Mouse (Mus musculus) CH12.LX (cell line): ENCODE measurements around the gene Tmem132c. TPM values are rescaled to one million over a fixed set of nuclear protein-coding genes. Genes with fewer than 3 reads are reported as not detected.

Experiments used
- DNase-seq: peaks from one replicate; pipeline ENCODE4 v3.0.0-alpha.2; 2013; ENCODE audit errors: extremely low read depth
- H3K27ac ChIP-seq: 2 replicates; pipeline ENCODE4 v1.5.1; 2012; ENCODE audit warnings: low read depth, mild to moderate bottlenecking, control low read depth, moderate library complexity; ENCODE audit not compliant: insufficient read depth
- H3K27me3 ChIP-seq: replicated peaks from 2 replicates; pipeline ENCODE3; 2012; ENCODE audit warnings: inconsistent platforms
- H3K36me3 ChIP-seq, 2 experiments: replicated peaks in 1 of 2; 2 replicates each; pipeline versions ENCODE3 to v1.6.1; 2012; ENCODE audit warnings: inconsistent platforms in 1 of 2, low read length in 1 of 2, mild to moderate bottlenecking in 1 of 2, mixed read lengths in 1 of 2, moderate library complexity in 1 of 2; ENCODE audit not compliant: control insufficient read depth in 1 of 2, insufficient read depth in 1 of 2
- H3K4me1 ChIP-seq, 2 experiments: 2 replicates each; pipeline ENCODE4 v1.6.1; 2012; ENCODE audit warnings: inconsistent platforms in 1 of 2, moderate library complexity in 1 of 2; ENCODE audit not compliant: insufficient read depth in 2 of 2, control insufficient read depth in 1 of 2
- H3K4me2 ChIP-seq: 2 replicates; pipeline ENCODE4 v1.6.1; 2012; ENCODE audit warnings: low read depth, mild to moderate bottlenecking, control low read depth; ENCODE audit not compliant: poor library complexity, insufficient read depth, severe bottlenecking
- H3K4me3 ChIP-seq, 3 experiments: fragments of 150-350 bp in 1 of 3; sonication (generic) in 1 of 3; replicated peaks in 1 of 3; 2 replicates each; pipeline versions ENCODE3 to v1.5.1; 2011 to 2012; ENCODE audit warnings: low read depth in 2 of 3, low read length in 2 of 3, mild to moderate bottlenecking in 2 of 3, moderate library complexity in 2 of 3, control low read depth in 1 of 3, improper control_type of control experiment in 1 of 3, inconsistent platforms in 1 of 3, mixed read lengths in 1 of 3; ENCODE audit not compliant: poor library complexity in 1 of 3
- H3K79me2 ChIP-seq: replicated peaks from 2 replicates; pipeline ENCODE4 v1.6.1; 2012; ENCODE audit warnings: mild to moderate bottlenecking, moderate library complexity; ENCODE audit not compliant: control insufficient read depth, poor library complexity, insufficient read depth, severe bottlenecking; ENCODE audit errors: extremely low read depth
- H3K9ac ChIP-seq: 2 replicates; pipeline ENCODE4 v1.6.1; 2012; ENCODE audit warnings: low read depth, mild to moderate bottlenecking, control low read depth, moderate library complexity; ENCODE audit not compliant: insufficient read depth
- H3K9me3 ChIP-seq: replicated peaks from 2 replicates; pipeline ENCODE3; 2012; ENCODE audit warnings: low read length, inconsistent platforms, mixed read lengths
- BHLHE40 ChIP-seq: IDR thresholded peaks from 2 replicates; pipeline ENCODE4 v1.6.1; 2011; ENCODE audit warnings: mild to moderate bottlenecking, low read depth, low read length, improper control_type of control experiment
- CHD1 ChIP-seq: IDR thresholded peaks from 2 replicates; pipeline ENCODE4 v1.6.1; 2012; ENCODE audit warnings: low read depth, low read length, improper control_type of control experiment, inconsistent platforms
- CTCF ChIP-seq, 2 experiments: IDR thresholded peaks in 1 of 2; conservative IDR thresholded peaks in 1 of 2; 2 replicates each; pipeline ENCODE4 v1.5.1; 2011 to 2012; ENCODE audit warnings: low read depth in 2 of 2, low read length in 2 of 2, improper control_type of control experiment in 1 of 2, inconsistent platforms in 1 of 2, mild to moderate bottlenecking in 1 of 2, moderate library complexity in 1 of 2
- E2F4 ChIP-seq: IDR thresholded peaks from 2 replicates; pipeline ENCODE4 v1.6.1; 2011; ENCODE audit warnings: low read depth, low read length, improper control_type of control experiment; ENCODE audit not compliant: insufficient replicate concordance
- ELF1 ChIP-seq: IDR thresholded peaks from 2 replicates; pipeline ENCODE4 v1.6.1; 2014; ENCODE audit warnings: low read depth, mild to moderate bottlenecking, inconsistent platforms, low read length, improper control_type of control experiment
- ETS1 ChIP-seq: conservative IDR thresholded peaks from 2 replicates; pipeline ENCODE4 v1.6.1; 2012; ENCODE audit warnings: low read depth, mild to moderate bottlenecking, inconsistent platforms, low read length, improper control_type of control experiment, moderate library complexity
- GABPA ChIP-seq: IDR thresholded peaks from 2 replicates; pipeline ENCODE4 v1.6.1; 2012; ENCODE audit warnings: low read depth, low read length, improper control_type of control experiment, inconsistent platforms; ENCODE audit not compliant: insufficient replicate concordance
- HCFC1 ChIP-seq: IDR thresholded peaks from 2 replicates; pipeline ENCODE4 v1.6.1; 2012; ENCODE audit warnings: low read depth, mild to moderate bottlenecking, inconsistent platforms, low read length, improper control_type of control experiment
- IRF4 ChIP-seq: IDR thresholded peaks from 2 replicates; pipeline ENCODE4 v1.6.1; 2014; ENCODE audit warnings: low read depth, mild to moderate bottlenecking, inconsistent platforms, low read length, improper control_type of control experiment
- JUND ChIP-seq: conservative IDR thresholded peaks from 2 replicates; pipeline ENCODE4 v1.6.1; 2011; ENCODE audit warnings: low read depth, low read length, improper control_type of control experiment
- MAFK ChIP-seq: IDR thresholded peaks from 2 replicates; pipeline ENCODE4 v1.6.1; 2011; ENCODE audit warnings: low read length, improper control_type of control experiment; ENCODE audit not compliant: insufficient replicate concordance
- MAX ChIP-seq: IDR thresholded peaks from 2 replicates; pipeline ENCODE4 v1.6.1; 2011; ENCODE audit warnings: low read length, improper control_type of control experiment
- MXI1 ChIP-seq: IDR thresholded peaks from 2 replicates; pipeline ENCODE4 v1.6.1; 2011; ENCODE audit warnings: mild to moderate bottlenecking, low read depth, low read length, improper control_type of control experiment
- NELFE ChIP-seq: IDR thresholded peaks from 2 replicates; pipeline ENCODE4 v1.6.1; 2011; ENCODE audit warnings: low read depth, low read length, improper control_type of control experiment
- NRF1 ChIP-seq: IDR thresholded peaks from 2 replicates; pipeline ENCODE4 v1.6.1; 2014; ENCODE audit warnings: low read depth, mild to moderate bottlenecking, inconsistent platforms, low read length, improper control_type of control experiment, moderate library complexity
- POLR2AphosphoS2 ChIP-seq: IDR thresholded peaks from 2 replicates; pipeline ENCODE4 v1.6.1; 2011; ENCODE audit warnings: low read depth, low read length, improper control_type of control experiment
- RCOR1 ChIP-seq: conservative IDR thresholded peaks from 2 replicates; pipeline ENCODE4 v1.6.1; 2012; ENCODE audit warnings: low read depth, mild to moderate bottlenecking, inconsistent platforms, low read length, improper control_type of control experiment
- SIN3A ChIP-seq: IDR thresholded peaks from 2 replicates; pipeline ENCODE4 v1.6.1; 2012; ENCODE audit warnings: low read length, improper control_type of control experiment, inconsistent platforms
- SMC3 ChIP-seq: IDR thresholded peaks from 2 replicates; pipeline ENCODE4 v1.6.1; 2011; ENCODE audit warnings: low read depth, low read length, improper control_type of control experiment
- TCF12 ChIP-seq: IDR thresholded peaks from 2 replicates; pipeline ENCODE4 v1.6.1; 2014; ENCODE audit warnings: low read depth, mild to moderate bottlenecking, inconsistent platforms, low read length, improper control_type of control experiment
- USF1 ChIP-seq: IDR thresholded peaks from 2 replicates; pipeline ENCODE4 v1.6.1; 2014; ENCODE audit warnings: low read depth, mild to moderate bottlenecking, inconsistent platforms, low read length, improper control_type of control experiment
- USF2 ChIP-seq: conservative IDR thresholded peaks from 2 replicates; pipeline ENCODE4 v1.6.1; 2011; ENCODE audit warnings: low read depth, low read length, improper control_type of control experiment
- ZKSCAN1 ChIP-seq: IDR thresholded peaks from 2 replicates; pipeline ENCODE4 v1.6.1; 2012; ENCODE audit warnings: low read depth, inconsistent platforms, low read length, improper control_type of control experiment, borderline replicate concordance
- ZMIZ1 ChIP-seq: IDR thresholded peaks from 2 replicates; pipeline ENCODE4 v1.6.1; 2012; ENCODE audit warnings: low read depth, mild to moderate bottlenecking, inconsistent platforms, low read length, improper control_type of control experiment
- dilution Hi-C: fragments of 300-500 bp; cut with MboI; formaldehyde crosslinking; loops from 2 replicates; pipeline ENCODE4 v1.14.3; 2020; ENCODE audit warnings: low sequenced_read_pairs; ENCODE audit not compliant: extremely low pct_unique_long_range_greater_than_20kb, extremely low pct_ligation_motif_present
- in situ Hi-C: fragments of 300-500 bp; cut with MboI; formaldehyde crosslinking; loops from 3 replicates; pipeline ENCODE4 v1.14.3; 2019; ENCODE audit warnings: low sequenced_read_pairs, low pct_ligation_motif_present, low pct_unique_long_range_greater_than_20kb, mixed read lengths
- polyA plus RNA-seq: library from polyadenylated mRNA; unstranded; fragments of >175 nt; gene quantifications from 2 replicates; pipeline ENCODE4 v1.2.1, GENCODE M21; 2012; ENCODE audit warnings: low read depth; ENCODE audit not compliant: insufficient read length
- total RNA-seq, 2 experiments: library from RNA; depleted of rRNA; stranded (reverse); fragments of 300-350 nt in 1 of 2; fragments of >200 nt in 1 of 2; gene quantifications; 2 replicates each; pipeline ENCODE4 v1.2.3; 2012 to 2014

Tmem132c gene
- total and polyA plus RNA-seq, 3 experiments = not detected

- Histone ChIP-seq H3K4me2 (no peak overlapping the region), H3K27me3 (no peaks in the 10 kb centered on the region), H3K27ac (no peak overlapping the region), H3K79me2 (no peaks in the 10 kb centered on the region), H3K36me3 (no peaks in the 10 kb centered on the region), H3K9ac (no peak overlapping the region), H3K4me1 (no peaks in the 10 kb centered on the region), H3K9me3 (peaks cover 77% of the 10 kb centered on the region), H3K4me3 (no peak overlapping the region)
- in situ Hi-C loops (no loop called here), dilution Hi-C loops (no loop called here)
- no peak for DNase-seq
- TF ChIP-seq MAFK (no peak), ETS1 (no peak), USF1 (no peak), POLR2AphosphoS2 (no peak), NRF1 (no peak), NELFE (no peak), BHLHE40 (no peak), HCFC1 (no peak), IRF4 (no peak), ZKSCAN1 (no peak), SMC3 (no peak), GABPA (no peak), ZMIZ1 (no peak), SIN3A (no peak), MXI1 (no peak), CHD1 (no peak), ELF1 (no peak)
These were observed 42.8 kb upstream of the Tmem132c start for GRCm38 (mm10) chr5:127198850-127199249.

GRCm38 (mm10) chr5:127204881-127205280 lies 36.7 kb upstream of the Tmem132c start:
- in situ Hi-C loops = no loop called here
- Histone ChIP-seq H3K9me3 (peaks cover 69% of the 10 kb centered on the region), H3K36me3 (no peaks in the 10 kb centered on the region), H3K79me2 (no peaks in the 10 kb centered on the region), H3K27me3 (no peaks in the 10 kb centered on the region), H3K27ac (no peak overlapping the region), H3K9ac (no peak overlapping the region), H3K4me2 (no peak overlapping the region), H3K4me1 (no peaks in the 10 kb centered on the region), H3K4me3 (no peak overlapping the region)
- DNase-seq = no peak
- dilution Hi-C loops = no loop called here
- TF ChIP-seq E2F4 (no peak), TCF12 (no peak), RCOR1 (no peak), BHLHE40 (no peak), MAX (no peak), SMC3 (no peak), MAFK (no peak), JUND (no peak), USF2 (no peak), CTCF (conservative IDR thresholded peaks at IDR 0.05 in 1 of 2, IDR thresholded peaks at IDR 0.05 in 1 of 2; ENCODE audit: low read depth in 2 of 2, low read length in 2 of 2) (no peak)
